Mouse (Mus musculus) lung, adult 2 months (tissue): Measurements from ENCODE around the gene Cblc.

Experiments
- CTCF ChIP-seq: fragments of 200-500 bp; IDR thresholded peaks from 2 replicates; pipeline ENCODE4 v1.5.1; 2011; ENCODE audit warnings: mild to moderate bottlenecking, low read length, control low read depth; ENCODE audit not compliant: insufficient read depth
- POLR2A ChIP-seq: fragments of 200-500 bp; IDR thresholded peaks from 2 replicates; pipeline ENCODE4 v1.6.1; 2011; ENCODE audit warnings: low read depth, mild to moderate bottlenecking, control low read depth, low read length, borderline replicate concordance; ENCODE audit errors: extremely low read depth

DNA sequence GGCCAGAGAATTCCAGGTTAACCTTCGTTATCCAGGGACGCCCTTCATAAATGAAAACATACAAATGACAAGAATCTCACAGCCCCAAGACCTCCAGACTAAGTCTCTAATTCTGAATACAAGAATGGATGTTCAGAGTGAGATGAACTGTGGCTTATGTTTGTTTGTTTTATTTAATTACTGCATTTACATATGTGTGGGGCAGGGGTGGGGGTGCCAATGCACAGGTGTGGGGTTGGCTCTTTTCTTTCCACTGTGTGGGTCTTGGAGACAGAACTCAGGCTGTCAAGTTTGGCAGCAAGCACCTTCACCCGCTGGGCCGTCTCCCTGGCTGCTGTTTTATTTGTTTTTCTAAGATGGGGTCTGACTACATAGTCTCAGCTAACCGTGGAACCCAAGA lies 54.1 kb downstream of the Cblc start:
- TF ChIP-seq POLR2A: no peak
- TF ChIP-seq CTCF: no peak
